Mouse (Mus musculus) frontal cortex, postnatal 25 days (tissue): Measurements from ENCODE around the gene Brap.
A peak's percentile ranks its signal among the peaks of the same experiment; 100 is the strongest.
"Not testable (repeated sequence)": the region's sequence is repeated elsewhere in the genome, so short reads cannot be mapped to it uniquely, and the experiment has no call there.

ENCODE experiments used
- DNase-seq, 2 experiments: peaks; one replicate each; pipeline ENCODE4 v3.0.0; 2022; ENCODE audit warnings: low spot score in 2 of 2

The Brap gene

DNA sequence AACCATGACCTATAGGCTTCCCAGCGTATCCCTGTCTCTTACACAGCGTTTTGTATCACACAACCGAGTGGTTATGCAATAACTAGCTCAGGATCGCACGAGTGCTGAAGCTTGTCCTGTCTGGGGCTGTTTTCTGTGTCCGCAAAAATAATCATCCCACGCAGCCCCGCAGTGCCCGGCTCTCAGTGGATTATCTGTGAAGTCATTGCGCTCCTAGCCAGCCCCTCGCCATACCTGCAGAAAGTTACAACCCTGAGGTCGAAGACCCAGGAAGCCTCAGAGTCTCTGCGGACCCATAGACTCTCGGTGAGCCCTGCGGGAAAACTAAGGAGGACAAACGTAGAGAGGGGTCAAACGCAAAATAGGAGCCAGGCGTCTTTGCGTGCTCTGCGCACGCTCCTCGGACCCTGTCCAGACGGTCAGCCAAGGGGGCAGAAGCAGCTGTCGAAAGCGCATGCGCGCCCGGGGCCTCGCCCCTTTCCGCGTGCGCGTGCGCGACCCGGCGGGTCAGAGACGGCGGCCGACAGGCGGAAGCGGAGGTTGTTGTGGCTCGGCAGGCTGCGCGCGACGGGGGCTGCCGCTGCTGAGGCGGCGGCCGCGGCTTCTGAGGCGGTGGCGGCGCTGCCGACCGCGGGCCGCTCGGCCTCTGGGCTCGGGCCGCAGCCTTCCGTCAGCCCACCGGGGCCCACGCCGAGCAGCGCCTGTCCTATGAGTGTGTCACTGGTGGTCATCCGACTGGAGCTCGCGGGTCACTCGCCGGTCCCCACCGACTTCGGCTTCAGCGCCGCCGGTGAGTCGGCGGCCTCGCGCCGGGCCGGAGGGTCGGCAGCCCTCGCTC is at the start of gene Brap, which contains the start of gene Acad10:
TSS of gene Brap (plus strand) at position 505 of the 838 bp plus-strand sequence.
TSS of gene Acad10 (minus strand) at position 456 of the 838 bp plus-strand sequence.
- peak; percentile 88 to 90 for DNase-seq

DNA sequence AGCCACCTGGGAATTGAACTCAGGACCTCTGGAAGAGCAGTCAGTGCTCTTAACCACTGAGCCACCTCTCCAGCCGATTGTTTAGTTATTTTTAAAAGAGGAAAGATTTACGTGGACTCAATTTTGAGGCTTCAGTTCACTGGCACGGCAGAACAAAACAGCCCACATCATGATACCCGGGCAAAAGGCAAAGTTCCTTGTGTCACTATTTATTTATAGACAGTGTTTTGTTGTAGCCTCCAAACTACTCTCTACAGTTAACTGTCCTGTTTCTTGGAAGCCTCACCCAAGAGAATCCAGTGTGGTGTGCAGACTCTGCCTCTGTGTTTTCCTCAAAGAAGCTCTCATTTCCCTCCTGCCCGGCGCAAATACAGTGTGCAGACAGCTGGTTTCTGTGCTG is 48.3 kb upstream of the Brap start:
- no peak for DNase-seq

DNA sequence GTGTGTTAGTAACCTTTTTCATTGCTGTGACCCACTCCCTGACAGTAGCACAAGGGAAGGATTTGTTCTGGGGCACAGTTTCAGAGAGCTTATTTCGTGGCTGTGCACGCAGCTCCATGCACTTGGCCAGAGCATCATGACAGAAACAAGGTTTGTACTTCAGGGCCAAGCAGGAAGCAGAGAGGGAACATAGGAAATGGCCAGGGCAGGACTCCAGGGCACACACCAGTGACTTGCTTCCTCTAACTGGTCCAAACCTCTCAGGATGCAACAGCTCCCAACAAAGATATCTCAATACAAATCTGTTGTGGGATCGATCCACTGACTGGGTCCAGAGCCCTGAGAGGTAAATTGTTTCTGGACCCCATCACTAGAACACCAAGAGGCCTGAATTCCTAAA is 45.4 kb upstream of the Brap start:
- not testable (repeated sequence) for DNase-seq

DNA sequence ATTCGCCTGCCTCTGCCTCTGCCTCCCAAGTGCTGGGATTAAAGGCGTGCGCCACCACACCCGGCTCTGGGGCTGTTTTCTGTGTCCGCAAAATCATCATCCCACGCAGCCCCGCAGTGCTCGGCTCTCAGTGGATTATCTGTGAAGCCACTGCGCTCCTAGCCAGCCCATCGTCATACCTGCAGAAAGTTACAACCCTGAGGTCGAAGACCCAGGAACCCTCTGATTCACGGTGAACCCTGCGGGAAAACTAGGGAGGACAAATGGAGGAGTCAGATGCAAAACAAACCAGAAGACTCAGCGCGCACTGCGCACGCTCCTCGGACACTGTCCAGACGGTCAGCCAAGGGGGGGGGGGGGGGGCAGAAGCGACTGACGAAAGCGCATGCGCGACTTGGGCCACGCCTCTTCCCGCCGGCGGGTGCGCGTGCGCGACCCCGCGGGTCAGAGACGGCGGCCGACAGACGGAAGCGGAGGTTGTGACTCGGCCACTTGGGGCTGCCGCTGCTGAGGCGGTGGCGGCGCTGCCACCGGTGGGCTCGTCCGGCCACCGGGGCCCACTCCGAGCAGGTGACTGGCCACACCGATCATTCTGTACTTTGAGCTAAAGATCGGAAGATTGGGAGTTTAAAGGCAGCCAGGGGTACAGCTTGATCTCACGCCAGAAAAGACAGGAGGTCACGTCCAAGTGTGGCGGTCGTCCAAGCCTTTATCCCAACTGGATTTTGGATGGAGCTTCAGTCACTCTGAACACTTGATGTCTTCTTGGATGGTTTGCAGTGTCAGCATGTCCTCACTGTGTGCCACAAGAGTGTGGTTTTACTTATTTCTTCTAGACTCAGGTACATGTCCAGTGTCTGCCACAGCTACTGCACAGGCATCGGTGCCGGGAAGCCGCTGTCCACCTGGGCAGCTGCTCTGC is 41.5 kb upstream of the Brap start, which contains the start of gene Acad12:
TSS of gene Acad12 (minus strand) at position 347 of the 922 bp plus-strand sequence.
- DNase-seq, result peak; percentile 47 to 62

DNA sequence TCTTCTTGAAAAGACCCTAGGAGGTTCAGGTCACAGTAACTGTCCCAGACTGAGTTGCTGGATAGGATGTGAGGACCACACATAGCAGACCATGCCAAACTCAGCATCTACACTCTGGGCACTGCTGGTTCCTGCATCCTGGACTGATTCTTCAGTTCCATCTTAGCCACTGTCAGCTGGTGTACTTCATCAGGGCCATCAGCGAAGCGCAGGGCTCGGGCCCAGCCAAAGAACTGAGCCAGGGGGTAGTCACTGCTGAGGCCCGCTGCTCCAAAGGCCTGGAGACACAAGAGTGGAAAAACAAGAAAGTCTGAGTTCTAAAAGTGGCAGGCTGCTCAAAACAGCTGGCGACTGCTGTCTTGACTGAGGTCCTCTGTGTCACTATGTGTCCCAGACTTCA is 39.3 kb upstream of the Brap start:
- no peak for DNase-seq

DNA sequence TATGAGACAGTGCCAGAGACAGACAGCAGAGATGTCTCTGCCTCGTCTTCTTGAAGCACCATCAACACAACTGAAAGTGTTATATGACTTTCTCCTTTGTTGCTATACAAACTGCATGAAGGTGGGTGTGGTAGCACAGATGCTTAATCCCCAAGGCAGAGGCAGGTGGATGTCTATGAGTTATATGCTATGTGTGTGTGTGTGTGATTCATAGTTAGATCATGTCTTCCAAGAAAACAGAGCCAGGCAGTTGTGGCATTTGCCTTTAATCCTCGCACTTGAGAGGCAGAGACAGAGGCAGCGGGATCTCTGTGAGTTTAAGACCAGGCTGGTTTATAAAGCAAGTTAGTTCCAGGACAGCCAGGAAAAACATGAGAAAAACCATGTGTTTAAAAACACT is 37.1 kb upstream of the Brap start:
- DNase-seq, result no peak

DNA sequence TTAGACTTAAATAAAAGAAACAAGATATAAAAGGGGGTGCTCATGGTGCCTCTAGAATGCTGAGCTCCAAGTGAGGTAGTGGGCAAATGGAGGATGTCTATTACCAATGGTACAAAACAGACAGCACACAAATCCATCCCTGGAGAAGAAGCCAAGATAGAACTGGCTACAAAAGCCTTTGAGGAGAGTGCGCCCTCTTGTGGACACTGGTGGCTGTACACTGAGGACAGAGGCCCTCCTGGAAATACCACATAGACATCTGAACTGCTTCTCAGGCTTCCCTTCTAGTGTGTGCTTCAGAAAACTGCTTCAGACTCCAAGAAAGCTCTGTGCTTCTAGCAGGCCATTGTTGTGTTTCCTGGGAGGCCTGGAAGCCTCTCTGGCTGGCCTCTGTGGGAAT is 32.5 kb upstream of the Brap start:
- DNase-seq, result peak; percentile 50 to 64

DNA sequence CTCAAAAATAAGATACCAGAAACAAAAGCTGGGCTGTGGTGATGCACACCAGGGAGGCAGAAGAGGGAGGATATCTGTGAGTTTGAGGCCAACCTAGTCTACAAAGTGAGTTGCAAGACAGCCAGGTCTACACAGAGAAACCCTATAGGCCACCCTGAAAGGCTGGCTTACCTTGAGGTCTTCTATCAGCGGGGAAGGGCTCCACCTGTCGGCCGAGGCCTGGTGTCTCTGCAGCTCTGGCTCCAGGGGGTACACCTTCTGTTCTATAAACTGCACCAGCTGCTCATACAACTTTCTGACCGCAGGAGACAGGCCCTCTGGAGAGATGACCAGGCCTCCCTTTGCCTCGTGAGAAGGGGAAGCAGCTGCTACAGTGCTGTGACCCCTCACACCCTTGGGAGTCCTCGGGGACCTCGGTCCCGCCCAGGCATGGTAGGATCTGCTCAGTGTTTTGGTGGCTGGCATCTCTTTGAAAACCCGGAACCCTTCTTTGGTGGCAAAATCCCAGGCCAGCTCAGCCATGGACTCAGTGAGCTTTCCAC is 29.2 kb upstream of the Brap start:
- not testable (repeated sequence) for DNase-seq

DNA sequence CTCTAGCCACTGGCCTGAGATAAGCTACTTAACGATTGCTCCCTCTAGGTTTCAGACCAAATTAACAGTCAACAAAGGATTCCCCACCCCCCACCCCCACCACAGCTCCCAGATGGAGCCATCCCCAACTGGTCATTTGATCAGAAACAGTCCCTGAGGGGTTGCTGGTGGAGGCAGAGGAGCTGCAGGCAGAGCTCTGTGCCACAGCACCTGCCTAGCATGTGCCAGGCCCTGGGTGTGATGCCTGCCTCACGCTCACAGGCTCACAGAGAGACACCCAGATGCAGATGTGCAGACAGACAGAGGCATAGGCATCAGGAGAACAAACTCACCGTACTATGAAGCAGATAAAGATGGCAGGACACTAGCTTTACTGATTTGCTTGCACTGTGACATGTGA is 27.6 kb upstream of the Brap start:
- DNase-seq, result no peak

DNA sequence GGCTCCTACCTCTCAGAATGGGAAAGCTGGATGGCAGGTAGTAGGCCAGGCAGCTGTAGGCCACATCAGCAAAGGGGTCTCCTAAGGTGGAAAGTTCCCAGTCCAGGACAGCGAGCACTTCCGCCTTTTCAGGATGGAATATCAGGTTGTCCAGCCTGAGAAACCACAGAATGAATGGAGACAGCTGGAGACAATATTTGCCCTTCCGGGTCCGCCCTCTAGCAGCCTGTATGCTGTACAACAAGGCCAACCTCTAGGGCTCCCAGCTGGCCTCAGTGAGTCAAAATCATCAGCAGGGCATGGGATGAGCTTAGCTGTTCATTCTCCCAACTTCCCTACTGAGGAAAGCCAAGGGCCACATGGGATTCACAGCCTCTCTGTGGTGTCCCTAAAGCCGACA is 25.7 kb upstream of the Brap start:
- DNase-seq, result no peak

DNA sequence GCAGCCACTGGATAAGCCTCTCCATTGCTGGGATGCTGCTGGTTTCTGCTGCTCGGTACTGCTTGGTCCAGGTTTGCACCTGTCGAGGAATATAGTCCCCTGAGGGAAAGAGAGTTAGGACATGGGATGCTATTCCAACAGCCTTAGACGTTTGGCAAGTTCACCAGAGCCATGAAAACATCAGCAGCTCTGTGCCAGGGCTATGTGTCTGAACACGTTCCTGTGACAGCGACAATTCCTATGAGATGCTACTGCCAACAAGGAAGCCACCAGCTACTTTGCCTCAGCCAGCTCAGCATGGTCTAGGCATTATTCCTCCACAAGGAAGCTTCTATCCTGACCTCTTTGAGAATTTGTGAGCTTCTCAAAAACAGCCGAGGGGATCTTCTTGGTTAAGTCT is 23.1 kb upstream of the Brap start:
- DNase-seq, result no peak

DNA sequence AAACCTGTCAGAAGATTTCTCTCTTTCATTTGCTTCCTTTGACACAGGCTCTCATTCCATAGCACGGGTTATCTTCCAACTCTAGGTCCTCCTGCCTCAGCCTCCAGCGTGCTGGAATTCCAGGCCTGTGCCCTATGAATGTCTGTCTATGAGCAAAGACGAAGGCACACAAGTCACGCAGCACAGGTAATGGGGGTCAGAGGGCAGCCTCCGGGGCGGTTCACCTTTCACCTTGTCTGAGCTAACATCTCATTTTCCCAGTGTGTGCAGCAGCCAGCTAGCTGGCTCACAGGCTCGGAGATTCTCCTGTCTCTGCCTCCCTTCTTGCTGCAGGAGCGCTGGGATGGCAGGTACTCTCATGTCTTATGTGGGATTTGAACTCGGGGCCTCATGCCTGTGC is 20.8 kb upstream of the Brap start:
- DNase-seq, result no peak

DNA sequence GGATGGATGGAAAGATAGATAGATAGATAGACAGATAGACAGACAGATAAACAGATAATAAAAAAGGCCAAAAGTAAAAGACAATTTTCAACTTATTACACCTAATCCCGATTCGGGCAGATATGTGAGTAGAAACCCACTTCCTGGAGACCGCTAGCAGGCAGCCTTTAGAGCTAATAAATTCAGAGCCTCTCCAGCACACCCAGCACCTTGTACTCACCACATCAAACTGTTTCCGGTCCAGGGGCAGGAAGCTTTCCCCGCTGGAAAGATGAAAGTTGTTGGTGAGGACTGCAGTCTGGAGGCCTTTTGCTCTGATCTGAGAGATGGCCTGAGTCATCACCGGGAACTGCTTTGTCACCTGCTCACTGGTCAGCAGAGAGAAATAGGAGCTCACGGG is 11.2 kb upstream of the Brap start:
- no peak for DNase-seq

DNA sequence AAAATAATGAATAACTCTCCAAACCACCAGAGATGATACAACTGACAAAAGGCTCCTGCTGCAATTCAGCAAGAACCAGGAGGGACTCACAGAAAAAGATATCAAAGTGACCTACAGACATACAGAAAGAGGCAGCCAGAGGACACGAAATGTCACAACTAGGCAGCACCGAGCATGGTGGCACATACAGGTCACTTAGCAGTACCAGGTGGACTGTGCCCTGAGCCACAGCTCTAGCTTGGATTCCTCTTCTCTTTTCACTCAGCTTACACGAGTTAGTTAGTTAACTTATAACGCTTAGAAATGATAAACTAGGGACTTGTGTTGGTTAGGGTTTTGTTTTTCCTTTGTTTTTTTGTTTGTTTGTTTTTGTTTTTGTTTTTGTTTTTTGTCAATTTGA is 5.8 kb upstream of the Brap start:
- no peak for DNase-seq

DNA sequence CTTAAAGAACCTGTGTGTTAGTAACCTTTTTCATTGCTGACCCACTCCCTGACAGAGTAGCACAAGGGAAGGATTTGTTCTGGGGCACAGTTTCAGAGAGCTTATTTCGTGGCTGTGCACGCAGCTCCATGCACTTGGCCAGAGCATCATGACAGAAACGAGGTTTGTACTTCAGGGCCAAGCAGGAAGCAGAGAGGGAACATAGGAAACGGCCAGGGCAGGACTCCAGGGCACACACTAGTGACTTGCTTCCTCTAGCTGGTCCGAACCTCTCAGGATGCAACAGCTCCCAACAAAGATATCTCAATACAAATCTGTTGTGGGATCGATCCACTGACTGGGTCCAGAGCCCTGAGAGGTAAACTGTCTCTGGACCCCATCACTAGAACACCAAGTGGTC is 3.5 kb upstream of the Brap start:
- not testable (repeated sequence) for DNase-seq

DNA sequence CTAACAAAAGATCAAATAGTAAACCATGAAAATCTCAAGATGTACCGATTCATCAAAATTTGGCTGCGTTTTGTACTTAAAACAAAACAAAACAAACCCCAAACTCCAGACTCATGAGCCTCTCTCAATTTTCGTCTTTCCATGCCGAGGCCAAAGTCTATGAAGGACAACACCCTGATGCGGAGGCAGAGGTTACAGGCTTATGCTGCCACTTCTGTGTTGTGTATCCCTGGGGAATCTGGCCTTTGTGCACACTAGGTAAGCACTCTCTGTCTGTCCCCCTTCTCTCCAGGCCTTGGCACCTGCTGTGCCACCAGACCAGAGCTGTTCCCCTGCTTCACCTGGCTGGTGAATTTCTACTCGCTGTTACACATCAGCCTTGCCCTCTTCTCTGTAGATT is 2.7 kb upstream of the Brap start:
- not testable (repeated sequence) for DNase-seq

DNA sequence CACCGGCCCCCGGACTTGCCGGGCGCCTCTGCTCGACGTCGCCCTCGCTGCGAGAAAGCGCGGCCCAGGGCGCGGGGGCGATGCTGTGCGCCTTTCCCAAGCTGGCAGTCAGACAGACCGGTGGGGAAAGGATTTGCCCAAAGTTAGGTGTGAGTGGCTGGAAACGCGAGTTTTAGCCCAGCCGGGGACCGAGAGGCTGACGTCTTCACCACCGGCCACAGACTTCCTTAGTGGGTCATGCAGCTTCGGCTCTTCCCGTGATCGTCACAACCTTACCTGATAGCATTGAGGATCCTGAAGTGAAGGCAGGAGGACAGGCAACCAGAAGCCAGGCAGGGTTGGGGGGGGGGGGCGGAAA is 513 bp downstream of the Brap start:
- no peak for DNase-seq

DNA sequence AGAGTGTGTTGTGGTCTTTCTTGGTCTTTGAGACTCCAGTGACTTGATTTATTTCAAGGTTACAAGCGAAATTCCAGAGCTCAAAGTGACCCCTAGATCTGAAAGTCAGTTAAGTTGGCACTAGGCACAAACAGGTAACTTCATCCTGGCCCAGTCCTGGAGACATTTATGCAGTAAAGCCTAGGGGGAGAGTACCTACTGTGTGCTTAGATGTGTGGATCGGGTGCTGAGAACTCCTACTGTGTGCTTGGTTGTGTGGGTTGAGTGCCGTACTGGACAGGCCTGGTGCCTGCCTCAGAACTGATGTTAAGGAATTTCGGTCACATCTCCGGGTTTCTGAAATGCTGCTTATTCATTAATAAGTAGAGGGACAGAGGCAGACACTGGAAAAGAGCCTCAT is 1.1 kb downstream of the Brap start:
- DNase-seq, result no peak

DNA sequence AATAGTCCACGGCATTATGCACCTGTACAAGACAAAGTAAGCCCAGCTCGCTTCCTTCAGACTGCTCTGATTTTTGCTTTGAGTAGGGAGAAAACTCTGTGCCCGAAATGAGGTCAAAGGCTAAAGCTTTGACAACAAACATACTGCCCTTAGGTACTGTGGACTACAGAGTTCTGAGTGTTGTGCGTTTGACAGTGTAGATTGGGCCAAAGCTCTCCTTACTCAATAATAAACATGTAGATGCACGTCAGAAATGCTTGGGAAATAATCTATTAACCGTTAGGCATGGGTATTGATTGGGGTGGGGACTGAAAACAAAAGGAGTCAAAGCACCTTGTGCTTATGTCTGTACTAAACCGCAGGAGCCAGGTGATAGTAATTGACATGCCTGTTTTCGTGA is 3.1 kb downstream of the Brap start:
- no peak for DNase-seq

DNA sequence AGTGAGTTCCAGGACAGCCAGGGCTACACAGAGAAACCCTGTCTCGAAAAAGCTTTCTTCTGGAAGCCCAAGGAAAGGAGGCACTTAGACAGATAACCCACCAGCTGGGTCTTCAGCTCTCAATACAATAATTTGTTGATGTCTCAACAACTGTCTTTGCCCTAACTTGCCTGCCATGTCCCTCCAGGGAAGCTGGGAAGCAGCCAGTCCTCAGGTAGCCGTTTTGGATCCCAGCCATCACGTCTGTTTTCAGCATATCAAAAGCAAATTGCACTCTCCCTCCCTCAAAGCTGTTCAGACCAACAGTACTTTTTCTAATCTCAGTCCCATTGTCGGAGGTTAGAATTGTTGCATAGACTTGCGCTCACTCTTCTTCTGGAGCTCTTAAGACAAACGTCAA is 3.7 kb downstream of the Brap start:
- DNase-seq, result no peak

DNA sequence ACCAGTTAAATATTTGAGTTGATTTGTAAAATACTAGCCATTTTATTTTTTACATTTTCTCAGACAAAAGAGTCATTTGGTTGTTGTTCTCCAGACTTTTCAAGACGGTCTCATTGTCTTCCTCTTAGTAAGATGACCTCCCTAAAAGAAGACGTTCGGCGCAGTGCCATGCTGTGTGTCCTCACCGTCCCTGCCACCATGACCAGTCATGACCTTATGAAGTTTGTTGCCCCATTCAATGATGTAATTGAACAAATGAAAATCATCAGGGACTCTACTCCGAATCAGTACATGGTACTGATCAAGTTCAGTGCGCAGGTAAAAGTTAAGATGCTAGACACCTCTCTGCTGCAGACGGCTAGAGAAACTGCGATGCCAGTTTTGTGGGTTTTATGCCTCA is 4.6 kb downstream of the Brap start:
- no peak for DNase-seq

DNA sequence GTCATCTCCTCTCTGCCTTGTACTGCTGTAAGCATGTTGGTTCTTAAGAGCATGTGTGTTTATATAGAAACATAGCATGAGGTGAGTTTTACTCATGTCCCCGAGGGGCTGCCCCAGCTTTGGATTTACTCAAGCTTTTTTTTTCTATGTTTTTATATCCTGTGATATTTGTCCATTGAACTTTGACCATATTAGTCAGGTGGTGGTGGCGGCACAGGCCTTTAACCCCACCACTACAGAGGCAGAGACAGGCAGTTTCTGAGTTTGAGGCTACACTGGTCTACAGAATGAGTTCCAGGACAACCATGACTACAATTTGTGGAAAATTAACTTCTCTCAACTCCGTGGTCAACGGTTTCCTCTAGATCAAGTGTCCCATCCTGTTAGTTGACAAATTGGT is 6.7 kb downstream of the Brap start:
- DNase-seq, result no peak

DNA sequence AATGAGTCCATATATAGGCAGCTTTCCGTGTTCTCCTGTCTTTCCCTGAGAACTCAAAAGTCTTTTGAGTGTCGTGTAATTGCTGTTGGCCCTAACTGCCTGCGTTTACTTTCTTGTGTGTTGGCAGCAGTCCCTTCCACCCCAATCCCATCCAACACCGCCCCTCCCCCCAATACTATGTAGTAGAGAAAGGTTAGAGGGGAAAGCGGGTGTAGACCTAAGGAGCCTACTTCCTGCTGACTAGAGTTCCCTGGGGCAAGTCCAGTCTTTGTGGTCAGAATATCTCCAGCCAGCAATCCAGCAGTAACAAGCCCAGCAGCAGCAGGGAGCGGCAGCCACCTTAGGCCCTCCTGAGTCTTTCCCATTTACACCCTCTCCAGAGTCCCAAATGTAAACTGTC is 8.0 kb downstream of the Brap start:
- DNase-seq, result no peak
